Mouse (Mus musculus): ENCODE data around the gene Snx32. TPM values are rescaled to one million over a fixed set of nuclear protein-coding genes. Genes with fewer than 3 reads are reported as not detected.
A peak's percentile ranks its signal among the peaks of the same experiment; 100 is the strongest.

The Snx32 gene
- 9.7 and 11.7 TPM in 2 replicates for polyA plus RNA-seq (2015; fragmentation: Nextera tagmentation; extraction: Ambion mirVana)

DNA sequence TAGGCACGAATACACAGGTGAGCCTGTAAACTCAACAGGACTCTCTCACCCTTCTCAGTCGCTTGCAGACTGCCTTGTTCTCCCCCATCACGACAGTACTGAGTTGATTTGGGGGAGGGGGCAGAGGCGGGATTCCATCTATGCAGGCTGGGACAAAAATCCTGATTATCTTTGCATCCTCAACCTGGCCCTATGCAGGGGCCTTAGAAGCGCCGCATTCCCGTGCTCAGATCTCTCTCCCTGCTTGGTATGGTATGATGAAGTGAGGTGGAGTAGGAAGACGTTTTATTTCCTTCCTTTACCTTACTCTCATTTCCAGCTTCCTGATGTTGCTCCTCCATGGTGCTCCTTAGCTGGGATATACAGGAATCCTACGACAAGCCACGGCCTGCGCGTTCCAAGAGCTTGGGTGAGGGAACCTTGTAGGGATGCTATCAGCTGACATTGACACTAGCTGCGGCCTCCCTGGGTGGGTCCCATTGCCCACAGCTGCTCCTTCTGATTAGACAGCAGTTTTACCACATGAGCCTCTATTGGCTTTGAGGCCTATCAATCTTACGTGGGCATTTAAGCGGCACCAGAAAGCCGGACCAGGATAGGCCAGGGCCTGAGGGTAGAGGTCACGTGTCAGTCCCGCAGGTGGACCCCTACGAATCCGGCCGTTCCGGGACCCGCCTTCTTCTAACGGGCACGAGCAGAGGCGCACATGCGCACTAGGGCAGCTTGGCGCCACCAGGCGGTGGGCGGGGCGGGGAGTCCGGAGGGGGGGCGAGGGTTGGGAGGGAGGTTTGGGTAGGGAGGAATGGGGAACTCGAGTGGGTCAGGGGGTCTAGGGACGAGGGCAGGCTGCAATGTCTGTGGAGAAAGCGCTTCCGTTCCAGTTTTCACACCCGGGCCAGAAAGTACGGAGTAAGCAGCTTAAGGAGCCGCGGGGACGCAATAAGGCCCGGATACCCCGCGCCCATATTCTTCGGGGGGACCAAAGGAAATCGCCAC lies at the start of gene Snx32:
Gene Snx32, minus strand, starts transcription at position 508 of the 996 bp plus-strand sequence.
- H3K4me1 ChIP-seq, result peaks cover 19% of the 10 kb centered on the region
- peak within 1 kb of the TSS; percentile 48 for H3K4me3 ChIP-seq
- 0 out of 2 replicates have a peak within 1 kb of the TSS, but pooled peaks have one; percentile 33 for H3K27ac ChIP-seq
- no peaks in the 10 kb centered on the region for H3K9me3 ChIP-seq
- no peaks in the 10 kb centered on the region for H3K27me3 ChIP-seq
- H3K9ac ChIP-seq, result peak within 1 kb of the TSS; percentile 68
- no peaks in the 10 kb centered on the region for H3K36me3 ChIP-seq
- peak; percentile 98 for ATAC-seq (ENCODE audit: insufficient number of reproducible peaks, insufficient read depth, low FRiP score, low TSS enrichment, low read depth)
- peak within 1 kb of the TSS; percentile 70 for H3K4me2 ChIP-seq
- 3% methylated on average over 47 of the region's 47 CpGs for WGBS

DNA sequence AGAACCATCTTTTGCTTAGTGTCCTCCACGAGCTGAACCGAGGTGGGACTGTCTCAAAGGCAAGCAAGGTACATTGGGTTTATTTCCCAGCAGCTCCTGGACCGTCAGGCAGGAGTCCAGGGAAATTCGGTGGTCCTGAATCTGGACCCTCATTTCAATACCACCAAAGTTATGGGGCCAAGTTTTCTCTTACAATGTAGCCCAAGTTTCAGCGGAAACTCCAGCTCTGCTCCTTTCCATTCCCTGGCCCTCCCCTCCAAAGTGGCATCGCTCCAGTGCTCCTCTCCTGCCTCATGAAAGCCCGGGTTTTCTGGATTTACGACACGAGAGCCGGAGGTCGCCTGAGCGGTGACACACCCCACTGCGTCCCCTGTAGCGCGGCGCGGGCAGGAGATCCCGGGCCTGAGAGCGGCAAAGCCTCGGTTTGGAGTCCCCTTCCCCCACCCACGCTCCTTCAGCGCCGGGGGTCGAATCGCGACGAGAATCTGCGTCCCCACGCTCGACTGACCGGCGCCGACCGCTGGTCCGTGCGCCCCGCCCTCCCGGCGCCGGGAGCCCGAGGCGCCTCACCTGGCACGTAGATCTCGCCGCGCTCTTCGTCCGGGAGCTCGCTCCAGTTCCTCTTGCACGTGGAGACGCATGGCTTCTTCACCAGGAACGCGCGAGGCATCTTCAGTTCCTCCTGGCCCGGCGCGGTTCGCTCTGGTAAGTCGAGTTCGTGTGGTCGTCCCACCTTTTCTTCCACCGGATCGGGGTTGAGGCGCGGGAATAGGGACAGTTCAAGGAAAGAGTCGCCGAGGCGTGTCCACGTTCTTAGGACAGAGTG lies 49.5 kb upstream of the Snx32 start:
- Histone ChIP-seq H3K9ac (peak overlapping the region; percentile 56), H3K27me3 (peaks cover 91% of the 10 kb centered on the region), H3K4me2 (peak overlapping the region; percentile 68), H3K27ac (no peak overlapping the region), H3K9me3 (no peaks in the 10 kb centered on the region), H3K4me1 (peaks cover 15% of the 10 kb centered on the region), H3K4me3 (peak overlapping the region; percentile 43), H3K36me3 (no peaks in the 10 kb centered on the region)
- 1% methylated on average over 69 of the region's 69 CpGs for WGBS
- ATAC-seq (ENCODE audit: insufficient number of reproducible peaks, insufficient read depth, low FRiP score, low TSS enrichment, low read depth), result no peak

DNA sequence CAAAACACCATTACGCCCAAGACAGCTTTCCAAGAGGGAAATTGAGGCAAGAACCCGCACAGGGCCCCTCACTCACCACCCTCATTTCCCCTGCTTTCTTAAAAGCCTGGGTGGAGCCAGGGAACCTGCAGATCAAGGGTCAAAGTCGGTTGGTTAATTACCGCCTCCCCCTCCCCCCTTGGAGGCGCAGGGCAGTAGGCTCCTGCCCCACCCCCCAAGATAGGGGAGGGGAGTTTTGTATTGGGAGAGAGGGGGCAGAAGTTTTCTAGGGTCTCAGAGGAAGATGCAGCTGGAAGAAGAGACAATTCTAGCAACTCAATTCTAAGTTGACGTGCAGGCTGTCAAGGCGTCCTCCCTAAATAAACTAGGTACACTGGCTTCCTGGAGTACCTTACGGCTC lies 48.9 kb upstream of the Snx32 start:
- H3K4me2 ChIP-seq, result peak overlapping the region; percentile 68
- ATAC-seq (ENCODE audit: insufficient number of reproducible peaks, insufficient read depth, low FRiP score, low TSS enrichment, low read depth), result no peak
- no peaks in the 10 kb centered on the region for H3K36me3 ChIP-seq
- H3K9ac ChIP-seq, result 0 out of 2 replicates have a peak overlapping the region, but pooled peaks have one; percentile 56
- peaks cover 86% of the 10 kb centered on the region for H3K27me3 ChIP-seq
- H3K27ac ChIP-seq, result no peak overlapping the region
- no peaks in the 10 kb centered on the region for H3K9me3 ChIP-seq
- H3K4me1 ChIP-seq, result peaks cover 15% of the 10 kb centered on the region
- WGBS, result 18% methylated on average over 8 of the region's 8 CpGs
- peak overlapping the region; percentile 43 for H3K4me3 ChIP-seq

DNA sequence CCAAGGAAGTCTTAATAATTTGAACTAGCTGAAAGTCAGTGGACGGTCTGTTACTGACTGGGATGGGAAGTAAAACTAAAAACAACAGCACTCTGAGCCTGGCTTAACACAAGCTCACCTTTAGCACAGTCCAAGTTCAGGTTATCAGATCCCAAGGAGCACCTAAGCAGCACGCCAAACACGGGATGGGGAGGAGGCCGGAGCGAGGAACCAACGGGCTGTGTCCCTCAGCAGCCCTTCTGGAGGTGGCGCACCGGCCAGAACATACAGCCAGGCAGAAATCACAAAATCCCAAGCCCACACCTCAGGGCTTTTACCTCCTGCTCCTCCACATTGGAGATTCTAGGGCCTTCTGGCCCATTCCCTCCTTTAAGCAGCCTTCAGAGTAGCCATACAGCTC lies 48.4 kb upstream of the Snx32 start:
- Histone ChIP-seq H3K4me1 (peaks cover 19% of the 10 kb centered on the region), H3K27ac (no peak overlapping the region), H3K36me3 (no peaks in the 10 kb centered on the region), H3K9me3 (no peaks in the 10 kb centered on the region), H3K4me2 (peak overlapping the region; percentile 68), H3K9ac (no peak overlapping the region), H3K27me3 (peaks cover 86% of the 10 kb centered on the region), H3K4me3 (peak overlapping the region; percentile 43)
- ATAC-seq (ENCODE audit: insufficient number of reproducible peaks, insufficient read depth, low FRiP score, low TSS enrichment, low read depth), result no peak
- 64% methylated on average over 8 of the region's 8 CpGs for WGBS

DNA sequence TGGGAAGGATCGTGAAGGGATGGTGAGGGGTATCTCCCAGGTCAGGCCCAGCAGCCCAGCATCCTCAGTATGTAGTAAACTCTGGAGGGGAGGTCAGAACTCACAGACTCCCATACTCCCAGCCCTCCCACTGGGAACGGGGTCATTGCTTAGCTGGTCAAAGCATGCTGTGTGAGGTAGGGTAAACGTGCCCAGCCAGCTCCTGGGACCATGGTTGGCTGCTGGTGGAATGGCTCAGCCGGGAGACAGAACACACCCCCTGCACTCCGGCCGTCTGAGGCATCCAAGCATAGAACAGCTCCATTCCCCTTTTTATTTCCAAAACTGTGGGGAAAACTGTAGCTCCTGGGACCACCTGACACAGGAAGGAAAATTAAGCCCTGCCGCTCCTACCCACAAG lies 47.8 kb upstream of the Snx32 start:
- no peaks in the 10 kb centered on the region for H3K36me3 ChIP-seq
- ATAC-seq (ENCODE audit: insufficient number of reproducible peaks, insufficient read depth, low FRiP score, low TSS enrichment, low read depth), result no peak
- no peak overlapping the region for H3K27ac ChIP-seq
- 47% methylated on average over 7 of the region's 7 CpGs for WGBS
- peak overlapping the region; percentile 12 for H3K4me2 ChIP-seq
- peak overlapping the region; percentile 43 for H3K4me3 ChIP-seq
- H3K9ac ChIP-seq, result 0 out of 2 replicates have a peak overlapping the region, but pooled peaks have one; percentile 7
- peaks cover 24% of the 10 kb centered on the region for H3K4me1 ChIP-seq
- peaks cover 80% of the 10 kb centered on the region for H3K27me3 ChIP-seq
- H3K9me3 ChIP-seq, result no peaks in the 10 kb centered on the region

DNA sequence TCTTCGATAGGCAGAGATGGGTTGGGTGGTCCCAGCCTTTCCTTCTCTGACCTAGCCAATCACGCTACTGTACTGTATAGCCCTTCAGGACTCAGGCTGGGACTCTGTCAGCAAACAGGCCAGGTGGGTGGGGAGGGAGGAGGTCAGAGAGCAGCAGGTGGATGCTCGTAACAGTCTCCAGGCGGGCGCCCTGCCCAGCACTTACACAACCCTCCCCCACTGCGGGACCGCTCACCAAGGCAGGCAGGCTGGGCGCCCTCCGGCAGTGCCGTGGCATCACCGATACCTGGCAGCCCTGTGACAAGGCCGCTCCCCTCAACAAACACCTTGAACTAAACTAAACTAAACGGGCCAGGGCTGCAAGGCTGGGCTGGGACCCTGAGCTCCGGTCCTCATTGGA lies 43.9 kb upstream of the Snx32 start:
- H3K36me3 ChIP-seq, result no peaks in the 10 kb centered on the region
- H3K9ac ChIP-seq, result no peak overlapping the region
- no peak overlapping the region for H3K27ac ChIP-seq
- no peak overlapping the region; the same call in 1 of the 2 replicates for H3K4me2 ChIP-seq
- ATAC-seq (ENCODE audit: insufficient number of reproducible peaks, insufficient read depth, low FRiP score, low TSS enrichment, low read depth), result no peak
- peaks cover 41% of the 10 kb centered on the region for H3K27me3 ChIP-seq
- peaks cover 8% of the 10 kb centered on the region for H3K4me1 ChIP-seq
- no peak overlapping the region for H3K4me3 ChIP-seq
- H3K9me3 ChIP-seq, result no peaks in the 10 kb centered on the region
- 67% methylated on average over 14 of the region's 14 CpGs for WGBS

DNA sequence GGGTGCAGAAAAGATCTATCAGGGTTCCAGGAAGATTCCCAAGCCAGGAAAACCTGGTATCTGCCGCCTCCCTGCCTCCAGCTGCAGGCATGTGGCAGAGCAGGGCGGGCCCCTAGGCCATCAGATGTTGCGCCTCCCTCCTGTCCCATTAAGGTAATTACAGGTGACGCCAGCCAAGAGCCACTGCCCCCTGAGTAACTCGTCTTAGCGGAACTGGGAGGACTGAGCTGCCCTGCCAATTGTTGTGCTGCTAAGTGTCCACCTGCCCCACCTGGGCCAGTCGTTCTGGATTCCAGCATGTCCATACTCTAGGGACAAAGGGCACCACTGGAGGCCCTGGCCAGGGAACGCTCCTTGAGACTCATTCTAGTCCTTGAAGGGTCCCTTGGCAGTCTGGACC lies 43.5 kb upstream of the Snx32 start:
- no peak overlapping the region for H3K9ac ChIP-seq
- no peak overlapping the region for H3K4me3 ChIP-seq
- peaks cover 36% of the 10 kb centered on the region for H3K27me3 ChIP-seq
- H3K4me1 ChIP-seq, result peaks cover 8% of the 10 kb centered on the region
- H3K4me2 ChIP-seq, result no peak overlapping the region; the same call in 1 of the 2 replicates
- H3K36me3 ChIP-seq, result no peaks in the 10 kb centered on the region
- no peaks in the 10 kb centered on the region for H3K9me3 ChIP-seq
- ATAC-seq (ENCODE audit: insufficient number of reproducible peaks, insufficient read depth, low FRiP score, low TSS enrichment, low read depth), result no peak
- H3K27ac ChIP-seq, result no peak overlapping the region
- 37% methylated on average over 8 of the region's 8 CpGs for WGBS

DNA sequence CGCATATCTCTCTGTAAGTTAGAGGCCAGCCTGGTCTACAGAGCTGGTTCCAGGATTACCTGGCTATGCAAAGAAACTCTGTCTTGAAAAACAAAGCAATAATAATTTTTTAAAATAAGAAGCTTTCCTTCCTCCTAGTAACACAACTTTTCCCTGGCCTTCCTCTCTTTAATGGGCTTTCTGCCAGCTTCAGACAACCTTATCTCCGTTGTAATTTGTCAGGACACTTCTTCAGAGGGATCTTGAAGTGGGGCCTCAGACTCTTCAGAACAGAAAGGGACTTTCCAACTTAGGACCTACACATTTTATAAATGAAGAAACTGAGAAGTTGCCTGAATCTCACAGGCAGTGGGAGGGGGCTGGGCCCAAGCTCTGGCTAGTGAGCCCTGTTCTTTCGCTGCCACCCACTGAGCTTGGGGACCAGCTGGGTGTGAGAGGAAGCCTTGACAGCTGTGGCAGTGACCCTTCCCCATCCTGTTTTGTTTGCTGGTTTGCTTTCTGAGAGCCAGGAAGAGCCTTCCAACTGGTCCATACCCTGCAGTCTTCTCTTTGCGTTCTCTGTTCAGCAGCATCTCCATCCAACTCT lies 37.2 kb upstream of the Snx32 start:
- 0 out of 2 replicates have a peak, but pooled peaks cover 3% of the 10 kb centered on the region for H3K4me1 ChIP-seq
- ATAC-seq (ENCODE audit: insufficient number of reproducible peaks, insufficient read depth, low FRiP score, low TSS enrichment, low read depth), result no peak
- H3K9ac ChIP-seq, result no peak overlapping the region
- no peak overlapping the region for H3K27ac ChIP-seq
- no peaks in the 10 kb centered on the region for H3K9me3 ChIP-seq
- H3K4me2 ChIP-seq, result no peak overlapping the region
- 77% methylated on average over 4 of the region's 4 CpGs for WGBS
- H3K36me3 ChIP-seq, result no peaks in the 10 kb centered on the region
- no peaks in the 10 kb centered on the region for H3K27me3 ChIP-seq
- no peak overlapping the region for H3K4me3 ChIP-seq

DNA sequence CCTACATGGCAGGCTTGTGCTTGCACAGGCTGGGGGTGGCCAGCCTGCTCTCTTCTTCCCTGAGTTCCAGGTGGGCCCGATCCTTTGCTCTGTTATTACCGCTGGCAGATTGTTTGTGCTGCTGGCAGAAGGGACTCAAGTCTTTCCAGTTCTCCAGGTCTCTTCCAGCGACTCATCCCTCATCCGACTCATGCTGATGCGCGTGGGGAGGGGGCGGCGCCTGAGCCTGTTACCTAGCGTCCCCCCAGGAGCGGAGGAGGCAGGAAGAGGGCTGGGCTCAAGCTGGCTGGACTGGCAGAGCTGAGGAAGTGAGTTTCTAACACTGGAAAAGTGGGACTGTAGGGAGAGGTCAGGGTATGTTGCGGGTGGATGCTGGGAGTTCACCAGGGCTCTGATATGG lies 33.7 kb upstream of the Snx32 start:
- Histone ChIP-seq H3K27ac (no peak overlapping the region), H3K9ac (no peak overlapping the region), H3K4me2 (no peak overlapping the region), H3K4me1 (0 out of 2 replicates have a peak, but pooled peaks cover 8% of the 10 kb centered on the region), H3K36me3 (no peaks in the 10 kb centered on the region), H3K4me3 (no peak overlapping the region), H3K27me3 (no peaks in the 10 kb centered on the region), H3K9me3 (no peaks in the 10 kb centered on the region)
- WGBS, result 34% methylated on average over 11 of the region's 11 CpGs
- no peak for ATAC-seq (ENCODE audit: insufficient number of reproducible peaks, insufficient read depth, low FRiP score, low TSS enrichment, low read depth)

DNA sequence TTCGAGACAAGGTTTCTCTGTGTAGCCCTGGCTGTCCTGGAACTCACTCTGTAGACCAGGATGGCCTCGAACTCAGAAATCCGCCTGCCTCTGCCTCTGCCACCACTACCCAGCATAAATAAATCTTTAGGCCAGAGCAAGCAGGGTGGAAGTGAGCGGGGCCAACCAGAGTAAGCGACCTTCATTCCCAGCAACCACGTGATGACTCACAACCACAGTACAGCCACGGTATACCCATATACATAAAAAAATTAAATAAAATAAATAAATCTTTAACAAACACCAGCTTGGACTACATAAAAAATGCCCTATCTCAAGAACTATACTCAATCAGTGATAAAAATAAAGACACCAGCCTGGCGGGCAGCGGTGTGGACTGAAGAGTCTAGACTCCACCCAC lies 33.0 kb upstream of the Snx32 start:
- Histone ChIP-seq H3K9ac (no peak overlapping the region), H3K9me3 (no peaks in the 10 kb centered on the region), H3K27me3 (no peaks in the 10 kb centered on the region), H3K36me3 (no peaks in the 10 kb centered on the region), H3K4me3 (no peak overlapping the region), H3K27ac (no peak overlapping the region), H3K4me1 (0 out of 2 replicates have a peak, but pooled peaks cover 8% of the 10 kb centered on the region), H3K4me2 (no peak overlapping the region)
- no peak for ATAC-seq (ENCODE audit: insufficient number of reproducible peaks, insufficient read depth, low FRiP score, low TSS enrichment, low read depth)
- WGBS, result 85% methylated on average over 9 of the region's 9 CpGs

DNA sequence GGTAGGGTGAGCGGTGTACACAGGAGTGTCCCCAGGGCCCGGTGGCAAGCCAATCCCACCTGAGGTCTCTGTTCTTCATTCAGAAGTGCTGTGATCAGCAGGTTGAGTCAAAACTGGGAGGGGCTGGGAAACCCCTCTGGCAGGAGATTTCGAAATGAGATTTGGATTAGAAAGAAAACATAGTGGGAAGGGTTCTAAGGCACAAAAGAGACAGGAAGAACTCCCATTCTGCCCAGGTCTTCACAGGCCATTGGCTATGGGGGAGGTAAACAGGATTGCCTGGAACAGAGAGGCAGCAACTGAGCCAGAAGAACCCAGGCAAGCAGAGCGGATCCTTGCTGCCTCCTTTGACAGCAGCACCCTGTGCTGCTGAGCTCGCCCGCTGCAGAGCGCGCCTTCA lies 28.4 kb upstream of the Snx32 start:
- H3K4me3 ChIP-seq, result no peak overlapping the region
- WGBS, result 54% methylated on average over 8 of the region's 8 CpGs

More for the DNA sequence above, 28.4 kb upstream of the Snx32 start:
- Histone ChIP-seq H3K27ac (peak overlapping the region; percentile 7; the same call in 1 of the 2 replicates), H3K9me3 (no peaks in the 10 kb centered on the region), H3K4me2 (no peak overlapping the region), H3K27me3 (no peaks in the 10 kb centered on the region), H3K36me3 (no peaks in the 10 kb centered on the region), H3K4me1 (0 out of 2 replicates have a peak, but pooled peaks cover 5% of the 10 kb centered on the region), H3K9ac (0 out of 2 replicates have a peak overlapping the region, but pooled peaks have one; percentile 28)
- no peak for ATAC-seq (ENCODE audit: insufficient number of reproducible peaks, insufficient read depth, low FRiP score, low TSS enrichment, low read depth)

Measured in embryonic facial prominence, embryonic 13.5 days (tissue).